Mouse (Mus musculus): Measurements from ENCODE around the gene Gm8220.
"Not testable (repeated sequence)": the region's sequence is repeated elsewhere in the genome, so short reads cannot be mapped to it uniquely, and the experiment has no call there.

Gene Gm8220

GRCm38 (mm10) chr14:44285280-44285679, at the start of gene Gm8220:
Gene Gm8220 (plus strand): TSS chr14:44285580.
- DNase-seq, result not testable (repeated sequence)

- DNase-seq, result no peak
These were observed 37.3 kb upstream of the Gm8220 start for GRCm38 (mm10) chr14:44248039-44248438.

DNA sequence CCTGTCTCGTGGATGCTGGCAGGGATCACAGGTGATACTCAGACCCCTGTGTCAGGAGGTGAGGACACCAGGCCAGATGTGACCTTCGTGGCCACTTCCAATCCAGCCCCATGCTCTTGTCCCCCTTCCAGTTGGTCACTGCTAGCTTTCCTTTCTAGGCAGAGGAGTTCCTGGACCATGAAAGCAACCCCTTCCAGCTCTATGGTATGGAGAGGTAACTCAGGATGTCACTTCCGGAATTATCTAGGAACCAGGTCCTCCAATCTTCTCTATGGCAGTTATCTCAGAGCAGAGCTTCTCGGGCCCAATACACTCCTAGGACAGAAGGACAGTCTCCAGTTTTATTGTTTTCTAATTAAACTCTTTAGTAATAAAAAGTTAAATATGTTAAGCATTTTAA, 26.7 kb downstream of the Gm8220 start:
- DNase-seq, result not testable (repeated sequence)

DNA sequence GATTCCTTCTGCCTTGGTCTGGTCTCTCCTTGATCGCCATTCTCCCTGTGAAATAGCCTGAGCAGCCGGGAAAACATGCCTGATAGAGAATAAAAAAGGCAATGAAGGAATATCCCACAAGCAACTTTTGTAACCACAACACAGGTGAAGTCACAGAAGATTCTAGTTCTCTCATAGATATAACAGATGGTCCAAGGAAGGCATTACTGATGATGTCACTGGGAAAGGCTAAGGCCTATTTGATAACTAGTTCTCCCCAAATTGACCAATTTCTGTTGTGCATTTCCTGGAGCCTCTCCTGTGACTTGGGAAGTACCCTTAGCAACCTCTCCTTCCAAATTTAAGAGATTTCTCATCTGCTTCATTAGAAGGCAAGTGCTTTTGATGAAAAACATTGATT, 53.1 kb downstream of the Gm8220 start, which contains the start of gene Gm5930:
Gene Gm5930 (minus strand): TSS at position 101 of the 400 bp plus-strand sequence.
- DNase-seq, result not testable (repeated sequence)
